In the genomic region with DNA sequence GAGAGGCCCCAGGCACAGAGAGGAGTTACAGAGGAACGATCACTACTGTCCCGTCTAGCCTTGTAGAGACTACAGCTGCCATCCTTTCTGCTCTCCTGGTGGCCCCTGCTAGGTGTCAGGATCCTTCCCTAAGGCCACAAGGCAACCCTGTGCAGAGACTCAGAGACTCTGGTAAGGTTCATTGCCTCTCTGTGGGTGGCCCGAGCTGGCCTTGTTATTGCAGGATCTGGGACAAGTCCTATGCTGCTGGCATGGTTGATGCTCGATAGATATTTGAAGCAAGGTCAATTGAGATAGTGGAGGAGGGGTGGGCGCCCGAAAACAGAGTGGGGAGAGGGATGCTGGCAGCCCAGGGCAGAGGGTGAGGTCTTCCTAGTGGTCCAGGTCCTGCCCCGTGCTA, we compare ENCODE assay signal across 19 mouse cellular contexts. TPM values are rescaled to one million over a fixed set of nuclear protein-coding genes. Genes with fewer than 3 reads are reported as not detected.
DNase-seq lines count a peak whose midpoint lies in the region; ATAC-seq and TF ChIP-seq lines count a peak whose summit lies in the region.
"Had no signal": no experiment of that assay in that cellular context is flagged by ENCODE, and none has a peak within 500 bp of the region (broad histone marks: within the 10 kb centered on the region; RNA-seq: fewer than 3 reads in every experiment).

No protein-coding gene starts in this region.

- H3K4me2 ChIP-seq in forebrain, embryonic 14.5 days (ENCODE audit: low read length): no peak overlapping the region
- no peak overlapping the region for H3K4me2 ChIP-seq in midbrain, embryonic 13.5 days (replicated peaks)
- H3K4me2 ChIP-seq: embryonic facial prominence, embryonic 15.5 days; heart, embryonic 11.5 days; hindbrain, embryonic 12.5 days; limb, embryonic 15.5 days had no signal

- H3K9me3 ChIP-seq in forebrain, embryonic 14.5 days (replicated peaks; ENCODE audit: control insufficient read depth, low read length): no peaks in the 10 kb centered on the region
- no peaks in the 10 kb centered on the region for H3K9me3 ChIP-seq in midbrain, embryonic 13.5 days
- H3K9me3 ChIP-seq: embryonic facial prominence, embryonic 15.5 days; hindbrain, embryonic 12.5 days; limb, embryonic 15.5 days; megakaryocyte, embryonic 14.5 days had no signal

- WGBS in forebrain, embryonic 14.5 days: 85% methylated on average over 7 of the region's 7 CpGs
- WGBS in midbrain, embryonic 13.5 days: 77% methylated on average over 7 of the region's 7 CpGs

- no peaks in the 10 kb centered on the region for H3K4me1 ChIP-seq in forebrain, embryonic 14.5 days (ENCODE audit: control insufficient read depth, insufficient read depth, low read length)
- peaks cover 38% of the 10 kb centered on the region for H3K4me1 ChIP-seq in midbrain, embryonic 13.5 days (replicated peaks)
- H3K4me1 ChIP-seq: megakaryocyte, embryonic 14.5 days had no signal

- no peak for ATAC-seq in forebrain, embryonic 14.5 days
- no peak for ATAC-seq in midbrain, embryonic 13.5 days
- ATAC-seq: forebrain, postnatal 0 days had no signal

- no peak for TF ChIP-seq CTCF in layer of hippocampus, adult 2 months (conservative IDR thresholded peaks at IDR 0.05)

- H3K27ac ChIP-seq in layer of hippocampus, adult 2 months: peak overlapping the region; percentile 23; the same call in 1 of the 2 replicates
- H3K27ac ChIP-seq in forebrain, embryonic 14.5 days (ENCODE audit: low read depth, low read length): no peak overlapping the region
- H3K27ac ChIP-seq in midbrain, embryonic 13.5 days: no peak overlapping the region
- H3K27ac ChIP-seq: embryonic facial prominence, embryonic 15.5 days; hindbrain, embryonic 12.5 days; limb, embryonic 15.5 days had no signal

- H3K4me3 ChIP-seq in layer of hippocampus, adult 2 months: no peak overlapping the region
- H3K4me3 ChIP-seq in forebrain, embryonic 14.5 days (ENCODE audit: low read depth, low read length): no peak overlapping the region
- H3K4me3 ChIP-seq in midbrain, embryonic 13.5 days (replicated peaks): no peak overlapping the region
- H3K4me3 ChIP-seq: embryonic facial prominence, embryonic 15.5 days; hindbrain, embryonic 12.5 days; limb, embryonic 15.5 days; megakaryocyte, embryonic 14.5 days had no signal

- no peak overlapping the region for H3K9ac ChIP-seq in forebrain, embryonic 14.5 days (ENCODE audit: low read length)
- H3K9ac ChIP-seq in midbrain, embryonic 13.5 days (replicated peaks): no peak overlapping the region
- H3K9ac ChIP-seq: embryonic facial prominence, embryonic 15.5 days; forebrain, postnatal 0 days; hindbrain, embryonic 12.5 days; limb, embryonic 15.5 days had no signal

- H3K27me3 ChIP-seq in forebrain, embryonic 14.5 days (replicated peaks; ENCODE audit: control insufficient read depth, insufficient read depth, low read length): no peaks in the 10 kb centered on the region
- no peaks in the 10 kb centered on the region for H3K27me3 ChIP-seq in midbrain, embryonic 13.5 days
- H3K27me3 ChIP-seq: embryonic facial prominence, embryonic 15.5 days; hindbrain, embryonic 12.5 days; limb, embryonic 15.5 days had no signal

- H3K36me3 ChIP-seq in forebrain, embryonic 14.5 days (ENCODE audit: control insufficient read depth, insufficient read depth, low read length): no peaks in the 10 kb centered on the region
- no peaks in the 10 kb centered on the region for H3K36me3 ChIP-seq in midbrain, embryonic 13.5 days
- H3K36me3 ChIP-seq: embryonic facial prominence, embryonic 15.5 days; hindbrain, embryonic 12.5 days; limb, embryonic 15.5 days had no signal

- DNase-seq in layer of hippocampus, adult 2 months (ENCODE audit: low spot score in 2 of 2): no peak
- DNase-seq in layer of hippocampus, postnatal 14 days (ENCODE audit: low spot score in 2 of 2): no peak
- DNase-seq in adrenal gland, postnatal 25 days: peak; percentile 33
- peak; percentile 64 to 65 for DNase-seq in kidney, adult 8-10 months
- DNase-seq in kidney, postnatal 36 days: peak; percentile 62 to 63
- no peak for DNase-seq in forebrain, embryonic 14.5 days (ENCODE audit: low spot score)
- DNase-seq in cerebellum, adult 11 months: no peak
- DNase-seq: cerebellum, postnatal 10 days; forebrain, postnatal 0 days; heart, postnatal 10 days; layer of hippocampus, postnatal 36 days; lung, adult 2 months; spleen, adult 18-20 months had no signal

RNA-seq across cellular contexts. Expression of a gene that starts 23.4 kb away (rescaled TPM):
- 10 to 100 TPM; 41.1 to 42.9 TPM for total RNA-seq in layer of hippocampus, adult 2 months (2021)
- total RNA-seq in layer of hippocampus, postnatal 14 days (2021): 10 to 100 TPM; 49.9 to 57.7 TPM
- 32.8 and 35.8 TPM in 2 replicates for total RNA-seq in adrenal gland, postnatal 25 days (2021)
- 11.5 and 13.1 TPM in 2 replicates for polyA plus RNA-seq in forebrain, embryonic 14.5 days (2014; fragmentation: Nextera tagmentation; extraction: Ambion mirVana)
- polyA plus RNA-seq in midbrain, embryonic 13.5 days (2015; fragmentation: Nextera tagmentation; extraction: Ambion mirVana): 18.7 and 23.5 TPM in 2 replicates

Comparison
In these comparisons a context has a peak if more than half of its experiments do, and no peak if none do; other contexts are left out.
1. DNase-seq: peak in adrenal gland, postnatal 25 days (single experiment), kidney, adult 8-10 months (2 of 2) and kidney, postnatal 36 days (2 of 2); none in layer of hippocampus, adult 2 months (0 of 2), layer of hippocampus, postnatal 14 days (0 of 2), forebrain, embryonic 14.5 days (single experiment) and cerebellum, adult 11 months (single experiment).